Mouse (Mus musculus) kidney, adult 2 months (tissue): Measurements from ENCODE around the gene Shkbp1.

Experiments
- CTCF ChIP-seq: fragments of 200-500 bp; conservative IDR thresholded peaks from 2 replicates; pipeline ENCODE4 v1.5.1; 2011; ENCODE audit warnings: low read depth, mild to moderate bottlenecking, control low read depth, low read length, moderate library complexity, mixed read lengths; ENCODE audit not compliant: insufficient read depth, insufficient read length
- POLR2A ChIP-seq: fragments of 200-500 bp; IDR thresholded peaks from one replicate; pipeline ENCODE4 v1.6.1; 2011; ENCODE audit warnings: low read depth, low read length, control low read depth

- TF ChIP-seq POLR2A, result no peak
- no peak for TF ChIP-seq CTCF
These were observed 57.7 kb downstream of the Shkbp1 start for GRCm38 (mm10) chr7:27298033-27298610.
